Mouse (Mus musculus) E14TG2a.4 (cell line): ENCODE results near the gene Dsp.
A peak's percentile ranks its signal among the peaks of the same experiment; 100 is the strongest.

Source experiments
- H3K27me3 ChIP-seq: 2 replicates; pipeline ENCODE4 v1.6.1; 2014; ENCODE audit warnings: low read length, control low read depth; ENCODE audit not compliant: insufficient read depth
- H3K36me3 ChIP-seq: 2 replicates; pipeline ENCODE4 v1.6.1; 2014; ENCODE audit warnings: low read length, control low read depth; ENCODE audit not compliant: insufficient read depth
- H3K4me1 ChIP-seq: replicated peaks from 2 replicates; pipeline ENCODE4 v1.6.1; 2014; ENCODE audit warnings: low read depth, low read length, control low read depth
- H3K4me3 ChIP-seq: replicated peaks from 2 replicates; pipeline ENCODE4 v1.5.1; 2014; ENCODE audit warnings: mild to moderate bottlenecking, low read length
- H3K9me3 ChIP-seq: 2 replicates; pipeline ENCODE4 v1.6.1; 2014; ENCODE audit warnings: low read length, control low read depth
- CTCF ChIP-seq: conservative IDR thresholded peaks from 2 replicates; pipeline ENCODE4 v1.5.1; 2014; ENCODE audit warnings: low read length
- NANOG ChIP-seq: IDR thresholded peaks from 2 replicates; pipeline ENCODE4 v1.6.1; 2014; ENCODE audit warnings: borderline replicate concordance, low read length, mixed read lengths
- POU5F1 ChIP-seq: IDR thresholded peaks from 2 replicates; pipeline ENCODE4 v1.6.1; 2014; ENCODE audit warnings: low read length, borderline replicate concordance

Gene Dsp

DNA sequence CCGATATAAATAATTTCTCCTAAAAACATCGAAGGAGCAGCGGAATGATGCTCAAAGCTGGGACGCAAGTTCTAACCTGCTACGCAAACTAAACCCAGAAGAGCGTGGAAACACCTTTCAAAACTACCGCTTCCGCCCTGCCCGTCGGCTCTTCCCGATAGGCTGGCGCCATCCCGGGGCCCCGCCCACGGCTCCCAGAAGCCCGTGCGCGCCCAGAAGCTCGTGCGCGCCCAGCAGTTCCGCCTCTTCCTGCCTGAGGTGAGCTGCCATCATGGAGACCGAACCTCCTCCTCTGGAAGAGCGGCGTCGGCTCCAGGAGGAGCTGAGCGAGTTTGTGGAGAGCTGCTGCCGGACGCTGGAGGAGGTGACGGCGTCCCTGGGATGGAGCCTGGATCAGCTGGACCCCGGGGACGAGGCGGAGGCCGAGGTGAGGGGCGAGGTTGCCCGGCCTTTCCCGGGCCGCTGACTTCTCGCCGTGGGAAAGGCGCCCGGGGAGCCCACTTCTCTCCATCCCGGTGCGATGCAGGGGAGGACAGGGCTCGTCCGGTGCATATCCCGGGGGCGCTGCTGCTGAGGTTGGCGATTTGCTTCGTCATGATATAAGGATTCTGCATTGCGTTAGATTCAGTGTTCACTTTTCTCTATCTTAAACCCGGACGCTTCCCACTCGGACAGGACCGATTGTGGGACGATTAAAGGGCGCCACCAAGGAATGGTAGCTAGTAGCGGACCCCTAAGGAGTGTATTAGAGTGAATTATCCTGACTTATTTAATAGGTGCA lies 53.8 kb downstream of the Dsp start, which contains the start of gene Snrnp48:
TSS of gene Snrnp48 (plus strand) at position 237 of the 781 bp plus-strand sequence.
- TF ChIP-seq NANOG (no peak), CTCF (no peak), POU5F1 (no peak)

GRCm38 (mm10) chr13:38211122-38211521 lies 60.0 kb downstream of the Dsp start:
- no peak overlapping the region for H3K4me3 ChIP-seq
- no peaks in the 10 kb centered on the region for H3K9me3 ChIP-seq
- peaks cover 88% of the 10 kb centered on the region for H3K36me3 ChIP-seq
- TF ChIP-seq NANOG: no peak
- no peak for TF ChIP-seq CTCF
- no peak for TF ChIP-seq POU5F1
- H3K4me1 ChIP-seq: peaks cover 26% of the 10 kb centered on the region
- no peaks in the 10 kb centered on the region for H3K27me3 ChIP-seq

More for the DNA sequence above, 53.8 kb downstream of the Dsp start, which contains the start of gene Snrnp48:
- peaks cover 5% of the 10 kb centered on the region for H3K27me3 ChIP-seq
- H3K4me3 ChIP-seq: peak within 1 kb of the TSS; percentile 97
- peaks cover 33% of the 10 kb centered on the region for H3K4me1 ChIP-seq
- no peaks in the 10 kb centered on the region for H3K9me3 ChIP-seq
- H3K36me3 ChIP-seq: peaks cover 31% of the 10 kb centered on the region

- TF ChIP-seq CTCF (no peak), POU5F1 (no peak), NANOG (no peak)
- Histone ChIP-seq H3K4me1 (peaks cover 8% of the 10 kb centered on the region), H3K4me3 (no peak overlapping the region), H3K9me3 (no peaks in the 10 kb centered on the region), H3K27me3 (no peaks in the 10 kb centered on the region), H3K36me3 (peaks cover 97% of the 10 kb centered on the region)
These were observed 67.6 kb downstream of the Dsp start for GRCm38 (mm10) chr13:38218686-38219085.

DNA sequence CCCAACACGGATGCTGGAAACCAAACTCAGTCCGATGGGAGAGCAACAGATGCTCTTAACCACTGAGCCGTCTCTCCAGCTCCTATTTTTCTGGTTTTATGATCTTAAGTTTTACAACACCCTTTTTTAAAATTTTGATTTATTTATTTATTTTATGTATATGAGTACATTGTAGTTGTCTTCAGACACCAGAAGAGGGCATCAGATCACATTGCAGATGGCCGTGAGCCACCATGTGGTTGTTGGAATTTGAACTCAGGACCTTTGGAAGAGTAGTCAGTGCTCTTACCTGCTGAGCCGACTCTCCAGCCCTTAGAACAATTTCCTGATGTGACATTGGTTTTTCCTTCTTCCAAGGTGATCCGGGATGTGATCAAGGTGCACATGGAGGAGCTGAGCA lies 69.2 kb downstream of the Dsp start:
- TF ChIP-seq POU5F1: no peak
- no peak for TF ChIP-seq NANOG
- no peak for TF ChIP-seq CTCF
- H3K4me3 ChIP-seq: no peak overlapping the region
- no peaks in the 10 kb centered on the region for H3K27me3 ChIP-seq
- H3K9me3 ChIP-seq: no peaks in the 10 kb centered on the region
- H3K36me3 ChIP-seq: peaks cover 99% of the 10 kb centered on the region
- peaks cover 8% of the 10 kb centered on the region for H3K4me1 ChIP-seq

DNA sequence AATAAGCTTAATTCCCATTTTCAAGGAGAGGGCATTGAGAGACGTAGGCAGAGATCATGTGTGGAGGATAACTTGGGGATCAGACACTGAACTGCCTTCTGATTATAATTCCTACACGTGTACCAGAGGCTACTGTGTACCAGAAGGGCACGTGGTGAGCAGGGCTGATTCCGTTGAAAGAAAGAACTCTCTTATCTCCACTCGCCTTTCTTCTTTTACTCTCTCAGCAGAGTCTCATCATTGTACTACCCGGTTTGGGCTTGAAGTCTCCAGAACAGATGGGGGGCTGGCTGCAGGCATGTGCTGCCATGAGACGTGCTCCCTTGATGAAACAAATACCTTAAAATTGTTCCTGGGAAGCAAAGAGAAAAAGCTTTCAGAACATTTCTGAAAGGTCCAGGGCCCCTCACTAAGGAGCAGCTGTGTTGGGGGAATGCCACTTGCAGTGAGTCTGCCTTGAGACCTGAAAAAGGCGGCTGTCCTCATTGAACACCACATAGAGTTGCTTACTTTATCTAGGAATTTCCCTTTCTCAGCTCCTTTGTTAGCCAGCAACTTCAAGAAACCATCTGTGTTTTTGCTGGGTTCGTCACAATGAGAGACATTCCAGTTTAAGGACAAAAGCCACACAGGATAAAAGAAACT lies 79.2 kb downstream of the Dsp start:
- no peak for TF ChIP-seq CTCF
- TF ChIP-seq NANOG: no peak
- no peak for TF ChIP-seq POU5F1
- Histone ChIP-seq H3K9me3 (no peaks in the 10 kb centered on the region; the same call in 1 of the 2 replicates), H3K4me3 (no peak overlapping the region), H3K4me1 (peaks cover 20% of the 10 kb centered on the region), H3K27me3 (no peaks in the 10 kb centered on the region), H3K36me3 (peaks cover 36% of the 10 kb centered on the region)

GRCm38 (mm10) chr13:38232411-38232810 lies 81.3 kb downstream of the Dsp start:
- Histone ChIP-seq H3K4me3 (no peak overlapping the region), H3K9me3 (no peaks in the 10 kb centered on the region; the same call in 1 of the 2 replicates), H3K36me3 (peaks cover 18% of the 10 kb centered on the region), H3K4me1 (peaks cover 22% of the 10 kb centered on the region), H3K27me3 (no peaks in the 10 kb centered on the region)
- TF ChIP-seq NANOG (no peak), CTCF (no peak), POU5F1 (no peak)

- Histone ChIP-seq H3K4me1 (peaks cover 22% of the 10 kb centered on the region), H3K9me3 (no peaks in the 10 kb centered on the region; the same call in 1 of the 2 replicates), H3K36me3 (peaks cover 12% of the 10 kb centered on the region), H3K4me3 (no peak overlapping the region), H3K27me3 (no peaks in the 10 kb centered on the region)
- TF ChIP-seq POU5F1: no peak
- no peak for TF ChIP-seq CTCF
- TF ChIP-seq NANOG: no peak
These were observed 81.9 kb downstream of the Dsp start for GRCm38 (mm10) chr13:38232856-38233625.

- no peak overlapping the region for H3K4me3 ChIP-seq
- no peaks in the 10 kb centered on the region for H3K9me3 ChIP-seq
- TF ChIP-seq CTCF (no peak), NANOG (no peak), POU5F1 (no peak)
- H3K36me3 ChIP-seq: no peaks in the 10 kb centered on the region
- peaks cover 18% of the 10 kb centered on the region for H3K4me1 ChIP-seq
- H3K27me3 ChIP-seq: no peaks in the 10 kb centered on the region
These were observed 83.6 kb downstream of the Dsp start for GRCm38 (mm10) chr13:38234651-38235050.
